ENCODE assay signal across 19 mouse cellular contexts in genomic region chr1:185216762-185217161, GRCm38 (mm10). TPM values are rescaled to one million over a fixed set of nuclear protein-coding genes. Genes with fewer than 3 reads are reported as not detected.
DNase-seq lines count a peak whose midpoint lies in the region; ATAC-seq lines count a peak whose summit lies in the region.
"Had no signal": no experiment of that assay in that cellular context is flagged by ENCODE, and none has a peak within 500 bp of the region (broad histone marks: within the 10 kb centered on the region; RNA-seq: fewer than 3 reads in every experiment).

No protein-coding gene starts in this region.

- no peak for DNase-seq in embryonic facial prominence, embryonic 14.5 days (ENCODE audit: low spot score)
- DNase-seq in embryonic facial prominence, embryonic 10.5 days (ENCODE audit: low spot score), result no peak
- no peak for DNase-seq in liver, embryonic 11.5 days (ENCODE audit: low spot score)
- DNase-seq in spleen, adult 12 weeks (ENCODE audit: low spot score), result no peak
- DNase-seq in layer of hippocampus, adult 11-12 months (ENCODE audit: low spot score), result no peak
- DNase-seq: adrenal gland, adult 2 months; cerebellum, adult 11-12 months; gastrocnemius, postnatal 14 days; heart, postnatal 14 days; thymus, postnatal 25 days had no signal

- H3K36me3 ChIP-seq in embryonic facial prominence, embryonic 14.5 days (ENCODE audit: control insufficient read depth, insufficient read depth, low read length), result peaks cover 14% of the 10 kb centered on the region
- H3K36me3 ChIP-seq in embryonic facial prominence, embryonic 10.5 days (replicated peaks), result peaks cover 16% of the 10 kb centered on the region
- H3K36me3 ChIP-seq in liver, embryonic 12.5 days, result peaks cover 34% of the 10 kb centered on the region
- H3K36me3 ChIP-seq in liver, embryonic 11.5 days (ENCODE audit: control insufficient read depth, insufficient read depth, low read length), result 0 out of 2 replicates have a peak, but pooled peaks cover under 1% of the 10 kb centered on the region
- peaks cover 19% of the 10 kb centered on the region for H3K36me3 ChIP-seq in liver, embryonic 15.5 days (replicated peaks)

- 60% methylated on average over 2 of the region's 2 CpGs for WGBS in embryonic facial prominence, embryonic 14.5 days
- 71% methylated on average over 2 of the region's 2 CpGs for WGBS in embryonic facial prominence, embryonic 10.5 days
- 58% methylated on average over 2 of the region's 2 CpGs for WGBS in liver, embryonic 12.5 days (ENCODE audit: insufficient replicate concordance)
- 58% methylated on average over 2 of the region's 2 CpGs for WGBS in liver, embryonic 11.5 days
- WGBS in liver, embryonic 15.5 days (ENCODE audit: insufficient replicate concordance), result 47% methylated on average over 2 of the region's 2 CpGs

- H3K4me2 ChIP-seq in embryonic facial prominence, embryonic 14.5 days (ENCODE audit: low read depth, low read length), result no peak overlapping the region
- no peak overlapping the region for H3K4me2 ChIP-seq in liver, embryonic 12.5 days
- H3K4me2 ChIP-seq in liver, embryonic 11.5 days, result no peak overlapping the region
- no peak overlapping the region for H3K4me2 ChIP-seq in liver, embryonic 15.5 days

- no peak overlapping the region for H3K4me3 ChIP-seq in embryonic facial prominence, embryonic 14.5 days (ENCODE audit: low read depth, low read length)
- H3K4me3 ChIP-seq in embryonic facial prominence, embryonic 10.5 days, result no peak overlapping the region
- no peak overlapping the region for H3K4me3 ChIP-seq in liver, embryonic 12.5 days
- no peak overlapping the region for H3K4me3 ChIP-seq in liver, embryonic 11.5 days (ENCODE audit: low read depth, low read length)
- H3K4me3 ChIP-seq in liver, embryonic 15.5 days (replicated peaks), result no peak overlapping the region
- H3K4me3 ChIP-seq: heart, embryonic 10.5 days; left cerebral cortex, adult 2 months had no signal

- H3K27me3 ChIP-seq in embryonic facial prominence, embryonic 14.5 days (replicated peaks; ENCODE audit: control insufficient read depth, insufficient read depth, low read length), result no peaks in the 10 kb centered on the region
- no peaks in the 10 kb centered on the region for H3K27me3 ChIP-seq in embryonic facial prominence, embryonic 10.5 days (replicated peaks; ENCODE audit: low read depth, poor library complexity, severe bottlenecking)
- H3K27me3 ChIP-seq in liver, embryonic 12.5 days (replicated peaks), result no peaks in the 10 kb centered on the region
- no peaks in the 10 kb centered on the region for H3K27me3 ChIP-seq in liver, embryonic 11.5 days (replicated peaks; ENCODE audit: control insufficient read depth, insufficient read depth, low read length)
- no peaks in the 10 kb centered on the region for H3K27me3 ChIP-seq in liver, embryonic 15.5 days
- H3K27me3 ChIP-seq: CH12.LX had no signal

- H3K9me3 ChIP-seq in embryonic facial prominence, embryonic 14.5 days (ENCODE audit: control insufficient read depth, low read length), result no peaks in the 10 kb centered on the region
- H3K9me3 ChIP-seq in embryonic facial prominence, embryonic 10.5 days, result no peaks in the 10 kb centered on the region
- no peaks in the 10 kb centered on the region for H3K9me3 ChIP-seq in liver, embryonic 12.5 days (replicated peaks)
- no peaks in the 10 kb centered on the region for H3K9me3 ChIP-seq in liver, embryonic 11.5 days (ENCODE audit: control insufficient read depth, low read length)
- no peaks in the 10 kb centered on the region for H3K9me3 ChIP-seq in liver, embryonic 15.5 days (replicated peaks)
- H3K9me3 ChIP-seq: heart, embryonic 10.5 days had no signal

- no peaks in the 10 kb centered on the region for H3K4me1 ChIP-seq in embryonic facial prominence, embryonic 14.5 days (ENCODE audit: control insufficient read depth, insufficient read depth, low read length)
- H3K4me1 ChIP-seq in embryonic facial prominence, embryonic 10.5 days, result 0 out of 2 replicates have a peak, but pooled peaks cover 3% of the 10 kb centered on the region
- H3K4me1 ChIP-seq in liver, embryonic 12.5 days, result no peaks in the 10 kb centered on the region
- H3K4me1 ChIP-seq in liver, embryonic 11.5 days (replicated peaks; ENCODE audit: control insufficient read depth, insufficient read depth, low read length), result no peaks in the 10 kb centered on the region
- H3K4me1 ChIP-seq in liver, embryonic 15.5 days (replicated peaks), result peaks cover 14% of the 10 kb centered on the region

- H3K9ac ChIP-seq in embryonic facial prominence, embryonic 14.5 days (ENCODE audit: low read depth, low read length), result no peak overlapping the region
- no peak overlapping the region for H3K9ac ChIP-seq in liver, embryonic 12.5 days
- H3K9ac ChIP-seq in liver, embryonic 11.5 days (ENCODE audit: low read depth, low read length), result no peak overlapping the region
- no peak overlapping the region for H3K9ac ChIP-seq in liver, embryonic 15.5 days

- H3K27ac ChIP-seq in embryonic facial prominence, embryonic 14.5 days (replicated peaks; ENCODE audit: low read depth, low read length), result no peak overlapping the region
- H3K27ac ChIP-seq in embryonic facial prominence, embryonic 10.5 days (replicated peaks), result no peak overlapping the region
- no peak overlapping the region for H3K27ac ChIP-seq in liver, embryonic 12.5 days
- no peak overlapping the region for H3K27ac ChIP-seq in liver, embryonic 11.5 days (ENCODE audit: low read depth, low read length)
- H3K27ac ChIP-seq in liver, embryonic 15.5 days (replicated peaks), result no peak overlapping the region
- H3K27ac ChIP-seq: heart, embryonic 10.5 days; stomach, postnatal 0 days had no signal

- 0 out of 2 replicates have a peak, but pooled peaks have one; percentile 47 for ATAC-seq in embryonic facial prominence, embryonic 14.5 days (ENCODE audit: low read depth)
- ATAC-seq in liver, embryonic 12.5 days, result peak; percentile 57; the same call in 1 of the 2 replicates
- ATAC-seq in liver, embryonic 11.5 days (replicated peaks; ENCODE audit: low FRiP score), result no peak; the same call in 1 of the 2 replicates
- peak; percentile 57 for ATAC-seq in liver, embryonic 15.5 days (ENCODE audit: insufficient read depth)
- ATAC-seq: hindbrain, embryonic 16.5 days; lung, postnatal 0 days; midbrain, embryonic 16.5 days had no signal

RNA-seq across cellular contexts. Expression of gene Rab3gap2, which starts 12.8 kb away (rescaled TPM):
- polyA plus RNA-seq in embryonic facial prominence, embryonic 14.5 days (2014; fragmentation: Nextera tagmentation; extraction: Ambion mirVana), result 23.9 and 24.2 TPM in 2 replicates
- 20.6 and 21.3 TPM in 2 replicates for polyA plus RNA-seq in embryonic facial prominence, embryonic 10.5 days (2016; fragmentation: Nextera tagmentation; extraction: Ambion mirVana)
- polyA plus RNA-seq in liver, embryonic 12.5 days (2016; fragmentation: Nextera tagmentation; extraction: Ambion mirVana), result 18.4 and 19.3 TPM in 2 replicates
- 26.4 and 29.6 TPM in 2 replicates for polyA plus RNA-seq in liver, embryonic 11.5 days (2014; fragmentation: Nextera tagmentation; extraction: Ambion mirVana)
- polyA plus RNA-seq in liver, embryonic 15.5 days (2015; fragmentation: Nextera tagmentation; extraction: Ambion mirVana), result 11.6 and 13.0 TPM in 2 replicates
